Mouse (Mus musculus) neural tube, embryonic 11.5 days (tissue): ENCODE data around the gene AI481877. TPM values are rescaled to one million over a fixed set of nuclear protein-coding genes. Genes with fewer than 3 reads are reported as not detected.
A peak's percentile ranks its signal among the peaks of the same experiment; 100 is the strongest.

Experiments used
- ATAC-seq: fragments of 200-750 bp; cut with Nextera tagmentation; 2 replicates; pipeline ENCODE4 v1.8.0; 2017; ENCODE audit warnings: moderate number of reproducible peaks, mild to moderate bottlenecking, moderate TSS enrichment, moderate library complexity; ENCODE audit not compliant: insufficient read depth, low FRiP score, low TSS enrichment
- DNase-seq: peaks from one replicate; pipeline ENCODE4 v3.0.0-alpha.2; 2015; ENCODE audit warnings: low spot score
- H3K27ac ChIP-seq: fragments of 300-500 bp; sonication (generic); 2 replicates; pipeline ENCODE4 v1.5.1; 2014; ENCODE audit warnings: low read depth, mild to moderate bottlenecking, low read length
- H3K27me3 ChIP-seq: fragments of 300-500 bp; sonication (generic); 2 replicates; pipeline ENCODE4 v1.6.1; 2014; ENCODE audit warnings: mild to moderate bottlenecking, low read length, mixed read lengths; ENCODE audit not compliant: control insufficient read depth, insufficient read depth
- H3K36me3 ChIP-seq: fragments of 300-500 bp; sonication (generic); 2 replicates; pipeline ENCODE4 v1.6.1; 2014; ENCODE audit warnings: mild to moderate bottlenecking, low read length, moderate library complexity, mixed read lengths; ENCODE audit not compliant: control insufficient read depth, insufficient read depth
- H3K4me1 ChIP-seq: fragments of 300-500 bp; sonication (generic); 2 replicates; pipeline ENCODE4 v1.6.1; 2014; ENCODE audit warnings: low read length, mixed read lengths; ENCODE audit not compliant: control insufficient read depth, insufficient read depth
- H3K4me2 ChIP-seq: fragments of 300-500 bp; sonication (generic); 2 replicates; pipeline ENCODE4 v1.6.1; 2014; ENCODE audit warnings: low read depth, mild to moderate bottlenecking, moderate library complexity
- H3K4me3 ChIP-seq: fragments of 300-500 bp; sonication (generic); 2 replicates; pipeline ENCODE4 v1.5.1; 2014; ENCODE audit warnings: low read depth, low read length
- H3K9ac ChIP-seq: fragments of 300-500 bp; sonication (generic); 2 replicates; pipeline ENCODE4 v1.6.1; 2014; ENCODE audit warnings: mild to moderate bottlenecking, low read length
- H3K9me3 ChIP-seq: fragments of 300-500 bp; sonication (generic); 2 replicates; pipeline ENCODE4 v1.6.1; 2016; ENCODE audit warnings: low read length; ENCODE audit not compliant: control insufficient read depth
- whole genome bisulfite sequencing: fragments of 180-500 bp; shearing (Covaris S2); extraction: QIAGEN DNeasy Blood & Tissue Kit; methylation state at CpG from one replicate; pipeline ENCODE4 v1.1.7; 2014; 5-methylcytosine and 5-hydroxymethylcytosine counted together
- polyA plus RNA-seq: library from polyadenylated mRNA; unstranded; fragments of >200 nt; fragmentation: Nextera tagmentation; extraction: Ambion mirVana; gene quantifications from 2 replicates; pipeline ENCODE4 v1.2.1, GENCODE M21; 2014

AI481877 gene
- polyA plus RNA-seq, 1 experiment from 2014 or later = not detected

DNA sequence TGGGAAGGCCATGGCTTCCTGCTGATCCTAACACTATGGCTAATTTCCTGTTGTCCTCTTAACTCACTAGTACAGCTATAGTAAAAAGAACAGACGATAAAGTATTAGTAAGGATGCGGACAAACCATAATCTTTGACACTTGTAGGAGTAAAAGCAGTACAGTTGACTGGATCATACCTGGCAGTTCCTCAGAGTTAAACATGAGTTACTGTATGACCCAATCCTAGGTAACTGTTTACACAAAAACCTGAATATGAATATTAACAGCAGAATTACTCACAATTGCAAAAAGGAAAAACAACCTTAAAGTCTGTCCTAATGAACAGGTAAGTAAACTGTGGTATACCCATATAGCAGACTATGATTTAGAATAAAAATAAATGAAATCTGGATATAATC lies 30.9 kb downstream of the AI481877 start:
- H3K9me3 ChIP-seq = no peaks in the 10 kb centered on the region
- no peaks in the 10 kb centered on the region for H3K27me3 ChIP-seq
- H3K4me3 ChIP-seq = no peak overlapping the region
- no peak overlapping the region for H3K4me2 ChIP-seq
- H3K9ac ChIP-seq = no peak overlapping the region
- WGBS = 75% methylated on average over 2 of the region's 2 CpGs
- no peaks in the 10 kb centered on the region for H3K36me3 ChIP-seq
- ATAC-seq (no peak), DNase-seq (no peak)
- no peak overlapping the region for H3K27ac ChIP-seq
- no peaks in the 10 kb centered on the region for H3K4me1 ChIP-seq

GRCm38 (mm10) chr4:59106661-59107060 lies 32.1 kb downstream of the AI481877 start:
- DNase-seq = no peak
- 88% methylated on average over 5 of the region's 5 CpGs for WGBS
- Histone ChIP-seq H3K4me3 (no peak overlapping the region), H3K36me3 (no peaks in the 10 kb centered on the region), H3K4me1 (no peaks in the 10 kb centered on the region), H3K27me3 (no peaks in the 10 kb centered on the region), H3K27ac (no peak overlapping the region), H3K9ac (no peak overlapping the region), H3K9me3 (no peaks in the 10 kb centered on the region), H3K4me2 (no peak overlapping the region)
- no peak for ATAC-seq

- H3K4me2 ChIP-seq = no peak overlapping the region
- 96% methylated on average over 2 of the region's 2 CpGs for WGBS
- no peak for ATAC-seq
- no peak overlapping the region for H3K9ac ChIP-seq
- H3K9me3 ChIP-seq = no peaks in the 10 kb centered on the region
- H3K4me1 ChIP-seq = no peaks in the 10 kb centered on the region
- DNase-seq = no peak
- no peak overlapping the region for H3K27ac ChIP-seq
- H3K36me3 ChIP-seq = no peaks in the 10 kb centered on the region
- H3K4me3 ChIP-seq = no peak overlapping the region
- no peaks in the 10 kb centered on the region for H3K27me3 ChIP-seq
These were observed 34.6 kb downstream of the AI481877 start for GRCm38 (mm10) chr4:59104166-59104565.

DNA sequence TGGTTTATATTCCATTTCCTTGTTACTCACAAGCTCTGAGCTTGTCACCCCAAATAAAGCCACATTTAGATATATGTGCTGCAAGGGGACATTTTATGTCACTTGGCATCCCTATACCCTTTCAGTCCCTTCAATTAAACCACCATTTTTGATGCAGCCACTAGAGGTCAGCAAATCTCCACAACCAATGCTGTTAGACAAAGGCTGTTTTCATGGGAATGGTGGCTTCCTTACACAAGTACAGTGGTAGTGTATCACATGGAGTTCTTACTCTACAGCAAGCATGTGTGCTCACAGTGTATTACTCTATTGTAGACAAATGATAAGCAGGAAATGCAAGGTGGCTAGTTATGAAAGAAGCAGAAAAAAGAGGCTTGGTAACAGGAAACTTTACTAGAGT lies 42.4 kb downstream of the AI481877 start:
- no peak overlapping the region for H3K4me3 ChIP-seq
- no peak overlapping the region for H3K9ac ChIP-seq
- H3K4me2 ChIP-seq = no peak overlapping the region
- peak; percentile 74; the same call in 1 of the 2 replicates for ATAC-seq
- no peaks in the 10 kb centered on the region for H3K27me3 ChIP-seq
- no peaks in the 10 kb centered on the region for H3K9me3 ChIP-seq
- DNase-seq = peak; percentile 73
- H3K27ac ChIP-seq = no peak overlapping the region
- no peaks in the 10 kb centered on the region for H3K4me1 ChIP-seq
- H3K36me3 ChIP-seq = no peaks in the 10 kb centered on the region

DNA sequence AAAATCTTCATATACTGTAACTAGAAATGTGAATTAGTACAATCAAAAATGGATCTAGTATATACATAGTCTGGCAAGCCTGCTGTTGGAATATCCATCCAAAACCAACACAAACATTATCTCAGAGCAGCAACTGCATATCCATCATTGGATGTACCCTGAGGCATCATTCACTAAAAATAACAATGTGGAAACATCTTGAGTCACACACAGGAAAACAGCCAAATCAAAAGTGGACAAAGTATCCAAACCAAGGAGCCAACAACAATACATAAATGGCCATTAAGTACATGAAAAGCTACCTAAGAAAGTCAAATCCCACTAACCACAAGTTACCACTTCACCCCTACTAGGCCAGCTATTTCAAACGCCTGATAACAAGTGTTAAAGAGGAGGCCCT lies 49.4 kb downstream of the AI481877 start:
- Histone ChIP-seq H3K27me3 (no peaks in the 10 kb centered on the region), H3K4me1 (no peaks in the 10 kb centered on the region), H3K4me2 (no peak overlapping the region), H3K36me3 (no peaks in the 10 kb centered on the region), H3K27ac (no peak overlapping the region), H3K9ac (no peak overlapping the region), H3K4me3 (no peak overlapping the region), H3K9me3 (no peaks in the 10 kb centered on the region)
- 75% methylated on average over 1 of the region's 1 CpGs for WGBS
- ATAC-seq (no peak), DNase-seq (no peak)

GRCm38 (mm10) chr4:59083430-59083829 lies 55.4 kb downstream of the AI481877 start:
- Histone ChIP-seq H3K4me2 (no peak overlapping the region), H3K9ac (no peak overlapping the region), H3K27me3 (no peaks in the 10 kb centered on the region), H3K4me3 (no peak overlapping the region), H3K4me1 (no peaks in the 10 kb centered on the region), H3K9me3 (no peaks in the 10 kb centered on the region), H3K36me3 (no peaks in the 10 kb centered on the region), H3K27ac (no peak overlapping the region)
- ATAC-seq (no peak), DNase-seq (no peak)
- WGBS = 91% methylated on average over 2 of the region's 2 CpGs

GRCm38 (mm10) chr4:59069276-59069675 lies 69.5 kb downstream of the AI481877 start:
- no peaks in the 10 kb centered on the region for H3K27me3 ChIP-seq
- H3K4me2 ChIP-seq = no peak overlapping the region
- H3K4me3 ChIP-seq = no peak overlapping the region
- DNase-seq (no peak), ATAC-seq (no peak)
- no peaks in the 10 kb centered on the region for H3K36me3 ChIP-seq
- H3K9ac ChIP-seq = no peak overlapping the region
- H3K9me3 ChIP-seq = no peaks in the 10 kb centered on the region
- 63% methylated on average over 3 of the region's 3 CpGs for WGBS
- H3K4me1 ChIP-seq = no peaks in the 10 kb centered on the region
- no peak overlapping the region for H3K27ac ChIP-seq

GRCm38 (mm10) chr4:59062526-59062925 lies 76.3 kb downstream of the AI481877 start:
- H3K9me3 ChIP-seq = no peaks in the 10 kb centered on the region
- WGBS = 82% methylated on average over 12 of the region's 12 CpGs
- H3K36me3 ChIP-seq = no peaks in the 10 kb centered on the region
- DNase-seq (no peak), ATAC-seq (no peak)
- no peak overlapping the region for H3K9ac ChIP-seq
- H3K4me3 ChIP-seq = no peak overlapping the region
- H3K27me3 ChIP-seq = no peaks in the 10 kb centered on the region
- no peak overlapping the region for H3K27ac ChIP-seq
- no peak overlapping the region for H3K4me2 ChIP-seq
- H3K4me1 ChIP-seq = no peaks in the 10 kb centered on the region

GRCm38 (mm10) chr4:59057929-59058328 lies 80.9 kb downstream of the AI481877 start:
- H3K27ac ChIP-seq = no peak overlapping the region
- H3K4me3 ChIP-seq = no peak overlapping the region
- H3K4me2 ChIP-seq = no peak overlapping the region
- no peaks in the 10 kb centered on the region for H3K27me3 ChIP-seq
- H3K9me3 ChIP-seq = no peaks in the 10 kb centered on the region
- H3K4me1 ChIP-seq = no peaks in the 10 kb centered on the region
- H3K36me3 ChIP-seq = no peaks in the 10 kb centered on the region
- ATAC-seq (no peak), DNase-seq (no peak)
- no peak overlapping the region for H3K9ac ChIP-seq
- WGBS = 87% methylated on average over 3 of the region's 3 CpGs
